Mouse (Mus musculus) heart, embryonic 13.5 days (tissue): ENCODE measurements around the gene Rasal2. TPM values are rescaled to one million over a fixed set of nuclear protein-coding genes. Genes with fewer than 3 reads are reported as not detected.
A peak's percentile ranks its signal among the peaks of the same experiment; 100 is the strongest.

Source experiments
- ATAC-seq: fragments of 200-750 bp; cut with Nextera tagmentation; 2 replicates; pipeline ENCODE4 v1.8.0; 2017; ENCODE audit warnings: moderate TSS enrichment; ENCODE audit not compliant: insufficient number of reproducible peaks, low FRiP score, low TSS enrichment; ENCODE audit errors: extremely low read depth
- H3K27ac ChIP-seq: fragments of 300-500 bp; sonication (generic); replicated peaks from 2 replicates; pipeline ENCODE4 v1.5.1; 2015; ENCODE audit warnings: moderate library complexity, mild to moderate bottlenecking, inconsistent platforms
- H3K27me3 ChIP-seq: fragments of 300-500 bp; sonication (generic); replicated peaks from 2 replicates; pipeline ENCODE4 v1.6.1; 2015; ENCODE audit warnings: mild to moderate bottlenecking, inconsistent platforms
- H3K36me3 ChIP-seq: fragments of 300-500 bp; sonication (generic); 2 replicates; pipeline ENCODE4 v1.6.1; 2015; ENCODE audit warnings: mild to moderate bottlenecking, inconsistent platforms
- H3K4me1 ChIP-seq: fragments of 300-500 bp; sonication (generic); 2 replicates; pipeline ENCODE4 v1.6.1; 2015; ENCODE audit warnings: inconsistent platforms
- H3K4me2 ChIP-seq: fragments of 300-500 bp; sonication (generic); 2 replicates; pipeline ENCODE4 v1.6.1; 2015; ENCODE audit warnings: inconsistent platforms, mild to moderate bottlenecking, moderate library complexity
- H3K4me3 ChIP-seq: fragments of 300-500 bp; sonication (generic); 2 replicates; pipeline ENCODE4 v1.5.1; 2015; ENCODE audit warnings: moderate library complexity, mild to moderate bottlenecking, inconsistent platforms
- H3K9ac ChIP-seq: fragments of 300-500 bp; sonication (generic); 2 replicates; pipeline ENCODE4 v1.6.1; 2015; ENCODE audit warnings: inconsistent platforms, mild to moderate bottlenecking, moderate library complexity
- H3K9me3 ChIP-seq: fragments of 300-500 bp; sonication (generic); 2 replicates; pipeline ENCODE4 v1.6.1; 2016; ENCODE audit warnings: inconsistent platforms
- WGBS: fragments of 180-500 bp; shearing (Covaris S2); methylation state at CpG from one replicate; pipeline ENCODE4 v1.1.7; 2015; ENCODE audit warnings: mixed read lengths; 5-methylcytosine and 5-hydroxymethylcytosine counted together
- polyA plus RNA-seq: library from polyadenylated mRNA; unstranded; fragments of >200 nt; fragmentation: Nextera tagmentation; extraction: Ambion mirVana; gene quantifications from 2 replicates; pipeline ENCODE4 v1.2.1, GENCODE M21; 2015

Rasal2 gene
- polyA plus RNA-seq, 1 experiment from 2014 or later: 15.1 TPM

GRCm38 (mm10) chr1:157411711-157412380 is 549 bp downstream of the Rasal2 start:
- Histone ChIP-seq H3K36me3 (no peaks in the 10 kb centered on the region), H3K4me1 (peaks cover 56% of the 10 kb centered on the region), H3K4me3 (peak overlapping the region; percentile 91), H3K9ac (peak overlapping the region; percentile 92), H3K27me3 (no peaks in the 10 kb centered on the region), H3K27ac (peak overlapping the region; percentile 95), H3K4me2 (peak overlapping the region; percentile 80), H3K9me3 (no peaks in the 10 kb centered on the region)
- ATAC-seq: peak; percentile 82
- WGBS: under 1% methylated on average over 58 of the region's 85 CpGs

DNA sequence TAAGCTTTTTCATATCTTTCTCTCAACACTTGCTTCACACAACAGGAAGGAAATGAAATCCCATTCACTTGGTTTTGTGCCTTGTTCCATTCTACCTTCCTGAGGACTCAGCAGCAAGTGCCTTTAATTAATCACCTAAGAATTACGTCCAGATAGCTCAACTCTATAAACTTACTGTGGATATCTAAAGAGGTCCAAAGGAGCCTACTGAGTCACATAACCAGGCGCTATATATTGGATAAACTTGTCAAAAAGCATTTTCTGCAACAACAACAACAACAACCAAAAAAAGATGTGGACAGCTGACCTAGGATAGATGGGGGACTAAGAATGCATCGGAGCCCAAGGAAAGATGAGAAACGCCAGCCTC is 1.1 kb downstream of the Rasal2 start:
- 1% methylated on average over 4 of the region's 4 CpGs for WGBS
- no peak for ATAC-seq

GRCm38 (mm10) chr1:157410937-157411336 is 1.5 kb downstream of the Rasal2 start:
- H3K27me3 ChIP-seq: no peaks in the 10 kb centered on the region
- peak overlapping the region; percentile 92 for H3K9ac ChIP-seq
- no peak for ATAC-seq
- peak overlapping the region; percentile 95; the same call in 1 of the 2 replicates for H3K27ac ChIP-seq
- 9% methylated on average over 8 of the region's 8 CpGs for WGBS
- H3K36me3 ChIP-seq: no peaks in the 10 kb centered on the region
- peaks cover 50% of the 10 kb centered on the region for H3K4me1 ChIP-seq
- no peaks in the 10 kb centered on the region for H3K9me3 ChIP-seq
- H3K4me2 ChIP-seq: peak overlapping the region; percentile 80
- peak overlapping the region; percentile 91 for H3K4me3 ChIP-seq

More for the DNA sequence above, 1.1 kb downstream of the Rasal2 start:
- Histone ChIP-seq H3K4me3 (peak overlapping the region; percentile 91), H3K27ac (peak overlapping the region; percentile 95), H3K4me2 (peak overlapping the region; percentile 80), H3K9me3 (no peaks in the 10 kb centered on the region), H3K9ac (peak overlapping the region; percentile 92), H3K36me3 (no peaks in the 10 kb centered on the region), H3K4me1 (peaks cover 51% of the 10 kb centered on the region), H3K27me3 (no peaks in the 10 kb centered on the region)

DNA sequence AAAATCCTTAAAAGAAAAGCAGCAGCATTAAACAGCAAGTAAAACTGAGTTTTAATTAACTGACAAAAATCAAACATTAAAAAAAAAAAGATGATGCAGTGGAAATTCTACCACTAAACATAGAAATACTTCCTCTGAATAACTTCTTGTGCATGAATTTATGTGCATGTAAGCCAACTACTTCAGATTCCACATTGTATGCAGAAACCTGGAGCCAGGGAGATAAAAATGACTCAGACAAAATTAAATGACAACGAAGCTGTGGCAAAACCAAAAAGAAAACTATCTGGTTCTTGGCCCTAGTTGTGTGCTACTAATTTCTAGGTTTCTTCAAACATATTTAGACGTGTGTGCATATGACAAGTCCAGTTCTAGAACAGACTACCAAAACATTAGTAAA is 2.7 kb downstream of the Rasal2 start:
- WGBS: 59% methylated on average over 2 of the region's 2 CpGs
- peak overlapping the region; percentile 80; the same call in 1 of the 2 replicates for H3K4me2 ChIP-seq
- no peaks in the 10 kb centered on the region for H3K9me3 ChIP-seq
- H3K4me3 ChIP-seq: no peak overlapping the region
- H3K9ac ChIP-seq: no peak overlapping the region
- H3K4me1 ChIP-seq: peaks cover 51% of the 10 kb centered on the region
- H3K27ac ChIP-seq: no peak overlapping the region
- H3K27me3 ChIP-seq: no peaks in the 10 kb centered on the region
- ATAC-seq: no peak
- no peaks in the 10 kb centered on the region for H3K36me3 ChIP-seq

DNA sequence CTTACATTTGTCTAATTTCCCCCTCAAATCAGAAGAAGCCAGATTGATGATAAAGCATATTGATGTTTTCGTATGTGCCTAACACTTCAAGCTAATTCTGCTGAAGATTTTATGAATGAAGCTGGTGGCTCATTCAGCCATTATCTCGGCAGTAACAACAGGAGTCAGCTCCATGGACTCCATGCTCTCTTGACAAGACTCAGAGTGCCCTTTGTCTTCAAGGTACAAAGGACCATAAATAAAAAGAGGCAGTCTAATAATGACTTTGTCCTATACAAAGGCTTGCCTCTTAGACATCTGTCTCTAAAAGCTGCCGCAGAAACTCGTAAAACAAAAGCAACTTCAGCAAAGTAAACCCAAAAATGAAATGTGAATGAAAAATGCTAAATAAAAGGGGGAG is 24.4 kb downstream of the Rasal2 start:
- H3K36me3 ChIP-seq: peaks cover 4% of the 10 kb centered on the region; the same call in 1 of the 2 replicates
- no peak overlapping the region for H3K4me3 ChIP-seq
- no peaks in the 10 kb centered on the region for H3K9me3 ChIP-seq
- no peak overlapping the region for H3K9ac ChIP-seq
- no peak overlapping the region for H3K4me2 ChIP-seq
- no peak for ATAC-seq
- H3K27ac ChIP-seq: no peak overlapping the region
- 0 out of 2 replicates have a peak, but pooled peaks cover 6% of the 10 kb centered on the region for H3K4me1 ChIP-seq
- WGBS: 60% methylated on average over 4 of the region's 4 CpGs
- H3K27me3 ChIP-seq: no peaks in the 10 kb centered on the region

DNA sequence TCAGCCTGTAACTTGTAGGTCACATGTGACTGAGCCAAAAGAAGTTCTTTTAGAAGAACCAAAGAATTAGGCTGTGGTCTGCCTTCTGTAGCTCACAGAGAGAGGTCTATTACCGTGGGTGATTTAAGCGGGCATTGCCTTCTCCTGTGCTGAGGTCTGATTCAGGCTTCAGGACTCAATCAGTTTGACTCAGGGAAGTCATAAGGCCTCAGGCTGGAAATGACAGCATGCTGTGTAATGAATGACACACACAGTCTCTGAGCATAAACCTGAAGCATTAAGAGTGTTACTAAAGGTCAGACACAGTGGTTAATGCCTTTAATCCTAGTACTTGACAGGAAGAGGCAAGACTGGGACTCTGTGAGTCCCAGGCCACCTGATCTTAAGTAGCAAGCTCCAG is 31.7 kb downstream of the Rasal2 start:
- WGBS: 78% methylated on average over 2 of the region's 2 CpGs
- no peak for ATAC-seq
- Histone ChIP-seq H3K4me2 (no peak overlapping the region), H3K4me3 (no peak overlapping the region), H3K27me3 (no peaks in the 10 kb centered on the region), H3K9me3 (no peaks in the 10 kb centered on the region), H3K36me3 (peaks cover 4% of the 10 kb centered on the region; the same call in 1 of the 2 replicates), H3K9ac (no peak overlapping the region), H3K4me1 (0 out of 2 replicates have a peak, but pooled peaks cover 8% of the 10 kb centered on the region), H3K27ac (no peak overlapping the region)

GRCm38 (mm10) chr1:157370397-157370796 is 42.0 kb downstream of the Rasal2 start:
- no peaks in the 10 kb centered on the region for H3K9me3 ChIP-seq
- H3K36me3 ChIP-seq: no peaks in the 10 kb centered on the region
- no peak for ATAC-seq
- no peaks in the 10 kb centered on the region for H3K4me1 ChIP-seq
- no peak overlapping the region for H3K4me3 ChIP-seq
- no peak overlapping the region for H3K9ac ChIP-seq
- no peak overlapping the region for H3K4me2 ChIP-seq
- no peak overlapping the region for H3K27ac ChIP-seq
- 76% methylated on average over 2 of the region's 2 CpGs for WGBS
- no peaks in the 10 kb centered on the region for H3K27me3 ChIP-seq

DNA sequence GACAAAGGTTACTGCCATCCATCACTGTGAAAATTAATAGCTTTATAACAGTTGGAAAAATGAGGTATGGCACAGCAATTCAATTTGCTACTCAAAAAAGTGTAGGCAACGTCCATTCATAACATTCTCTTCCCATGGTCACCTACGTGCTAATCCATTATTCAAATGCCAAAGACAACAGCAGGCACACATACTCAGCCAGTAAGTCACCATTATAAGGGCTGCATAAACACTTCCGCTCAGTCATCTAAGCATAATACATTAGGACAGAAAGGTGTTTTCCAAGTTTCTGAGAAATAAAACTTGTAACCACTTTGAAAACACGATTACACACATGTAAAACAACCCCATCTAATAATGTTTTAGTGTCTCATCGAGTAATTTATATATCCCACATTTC is 44.1 kb downstream of the Rasal2 start:
- Histone ChIP-seq H3K4me1 (no peaks in the 10 kb centered on the region), H3K27ac (no peak overlapping the region), H3K9ac (no peak overlapping the region), H3K4me2 (no peak overlapping the region), H3K4me3 (no peak overlapping the region), H3K27me3 (no peaks in the 10 kb centered on the region), H3K36me3 (no peaks in the 10 kb centered on the region), H3K9me3 (no peaks in the 10 kb centered on the region)
- ATAC-seq: no peak
- WGBS: 73% methylated on average over 5 of the region's 5 CpGs

DNA sequence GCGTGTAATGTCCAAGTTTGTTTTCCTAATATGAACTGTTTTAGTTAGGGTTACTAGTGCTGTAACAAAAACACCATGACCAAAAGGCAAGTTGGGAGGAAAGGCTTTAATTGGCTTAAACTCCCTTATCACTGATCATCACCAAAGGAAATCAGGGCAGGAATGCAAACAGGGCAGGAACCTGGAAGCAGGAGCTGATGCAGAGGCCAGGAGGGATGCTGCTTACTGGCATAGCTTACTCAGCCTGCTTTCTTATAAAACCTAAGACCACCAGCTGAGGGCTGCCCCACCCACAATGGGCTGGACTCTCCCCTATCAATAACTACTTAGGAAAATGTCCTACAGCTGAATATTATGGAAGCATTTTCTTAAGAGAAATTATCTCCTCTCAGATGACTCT is 65.7 kb downstream of the Rasal2 start:
- Histone ChIP-seq H3K4me2 (no peak overlapping the region), H3K27ac (no peak overlapping the region), H3K4me1 (peaks cover 8% of the 10 kb centered on the region), H3K9me3 (no peaks in the 10 kb centered on the region), H3K27me3 (no peaks in the 10 kb centered on the region), H3K4me3 (no peak overlapping the region), H3K36me3 (no peaks in the 10 kb centered on the region), H3K9ac (no peak overlapping the region)
- 96% methylated on average over 1 of the region's 1 CpGs for WGBS
- ATAC-seq: no peak

DNA sequence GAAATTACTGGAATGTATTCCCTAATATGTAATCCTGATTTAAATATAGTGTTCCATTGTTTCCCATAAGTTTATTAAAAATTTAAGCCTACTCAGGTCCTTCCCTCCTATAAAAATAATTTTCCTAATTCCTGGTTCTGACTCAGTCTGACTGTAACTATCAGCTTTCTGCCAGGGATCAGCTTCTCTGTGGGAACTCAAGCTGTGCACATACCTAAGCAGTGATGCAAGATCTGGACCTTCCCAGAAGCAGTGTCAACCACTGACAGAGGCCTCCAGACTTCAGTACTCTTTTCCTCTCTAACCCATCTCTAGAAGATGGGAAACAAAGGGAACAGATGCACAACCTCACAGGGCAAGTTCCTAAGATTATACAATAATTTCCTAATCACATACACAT is 68.9 kb downstream of the Rasal2 start:
- H3K4me3 ChIP-seq: no peak overlapping the region
- no peaks in the 10 kb centered on the region for H3K36me3 ChIP-seq
- no peak overlapping the region for H3K9ac ChIP-seq
- H3K9me3 ChIP-seq: no peaks in the 10 kb centered on the region
- no peaks in the 10 kb centered on the region for H3K27me3 ChIP-seq
- H3K27ac ChIP-seq: no peak overlapping the region
- no peak overlapping the region for H3K4me2 ChIP-seq
- no peak for ATAC-seq
- H3K4me1 ChIP-seq: peaks cover 8% of the 10 kb centered on the region

DNA sequence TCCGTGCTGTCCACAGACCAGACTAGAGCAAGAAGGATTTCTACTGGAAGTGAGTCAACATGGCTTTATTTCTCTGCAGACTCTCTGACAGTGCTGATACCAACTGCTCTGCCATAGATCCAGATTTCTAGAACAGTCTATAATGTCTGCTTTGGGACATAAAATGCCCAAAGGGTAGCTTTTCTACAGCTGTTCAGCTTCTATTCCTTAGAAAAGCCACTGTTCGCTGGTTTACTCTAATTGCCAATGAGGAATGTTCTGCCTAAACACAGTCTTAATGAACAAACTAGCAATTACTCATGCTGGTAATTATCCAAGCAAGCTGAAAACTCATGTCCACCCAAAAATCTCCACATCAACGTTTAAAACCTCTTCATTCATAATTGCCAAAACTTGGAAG is 77.6 kb downstream of the Rasal2 start:
- H3K36me3 ChIP-seq: no peaks in the 10 kb centered on the region
- no peak overlapping the region for H3K4me3 ChIP-seq
- ATAC-seq: no peak
- H3K27me3 ChIP-seq: no peaks in the 10 kb centered on the region
- WGBS: 79% methylated on average over 3 of the region's 3 CpGs
- H3K4me2 ChIP-seq: no peak overlapping the region
- no peak overlapping the region for H3K9ac ChIP-seq
- H3K27ac ChIP-seq: no peak overlapping the region
- H3K9me3 ChIP-seq: no peaks in the 10 kb centered on the region
- H3K4me1 ChIP-seq: no peaks in the 10 kb centered on the region

GRCm38 (mm10) chr1:157328068-157328467 is 84.3 kb downstream of the Rasal2 start:
- H3K9ac ChIP-seq: no peak overlapping the region

More at GRCm38 (mm10) chr1:157328068-157328467, 84.3 kb downstream of the Rasal2 start:
- H3K4me3 ChIP-seq: no peak overlapping the region
- H3K9me3 ChIP-seq: no peaks in the 10 kb centered on the region
- H3K27ac ChIP-seq: no peak overlapping the region
- ATAC-seq: no peak
- H3K4me1 ChIP-seq: no peaks in the 10 kb centered on the region
- H3K36me3 ChIP-seq: no peaks in the 10 kb centered on the region
- no peak overlapping the region for H3K4me2 ChIP-seq
- no peaks in the 10 kb centered on the region for H3K27me3 ChIP-seq
